Mouse (Mus musculus) CD4-positive, CD25-positive, alpha-beta regulatory T cell, adult 2 months (primary cell): ENCODE data around the gene Fbxo46.

Source experiments
- DNase-seq: peaks from one replicate; pipeline ENCODE4 v3.0.0-alpha.2; 2012; ENCODE audit warnings: low read depth, low spot score

Fbxo46 gene

GRCm38 (mm10) chr7:19093174-19093521 lies 26.5 kb upstream of the Fbxo46 start:
- DNase-seq, result peak; percentile 91

GRCm38 (mm10) chr7:19093537-19094385 lies 25.9 kb upstream of the Fbxo46 start:
- DNase-seq, result peak; percentile 92

GRCm38 (mm10) chr7:19094471-19094825 lies 25.2 kb upstream of the Fbxo46 start, which contains the start of gene Six5:
Gene Six5 (plus strand): TSS chr7:19094594.
- peak; percentile 71 for DNase-seq

GRCm38 (mm10) chr7:19094826-19095750 lies 24.6 kb upstream of the Fbxo46 start:
- DNase-seq, result peak; percentile 63

- no peak for DNase-seq
Measured at GRCm38 (mm10) chr7:19095751-19096110, 23.9 kb upstream of the Fbxo46 start.

- no peak for DNase-seq
Measured at GRCm38 (mm10) chr7:19096421-19096976, 23.2 kb upstream of the Fbxo46 start.

- DNase-seq, result no peak
Measured at GRCm38 (mm10) chr7:19097217-19097616, 22.4 kb upstream of the Fbxo46 start.

- no peak for DNase-seq
Measured at GRCm38 (mm10) chr7:19097863-19098262, 21.8 kb upstream of the Fbxo46 start.

GRCm38 (mm10) chr7:19098811-19099210 lies 20.8 kb upstream of the Fbxo46 start:
- no peak for DNase-seq

- no peak for DNase-seq
Measured at GRCm38 (mm10) chr7:19100290-19100689, 19.4 kb upstream of the Fbxo46 start.

- no peak for DNase-seq
Measured at GRCm38 (mm10) chr7:19103741-19104140, 15.9 kb upstream of the Fbxo46 start.

GRCm38 (mm10) chr7:19104486-19104885 lies 15.2 kb upstream of the Fbxo46 start:
- no peak for DNase-seq

- no peak for DNase-seq
Measured at GRCm38 (mm10) chr7:19107436-19107835, 12.2 kb upstream of the Fbxo46 start.

GRCm38 (mm10) chr7:19109565-19109964 lies 10.1 kb upstream of the Fbxo46 start:
- DNase-seq, result no peak

GRCm38 (mm10) chr7:19118028-19118771 lies 1.5 kb upstream of the Fbxo46 start, which contains the start of gene Gm4969:
Gene Gm4969 (minus strand): TSS chr7:19118368.
- peak; percentile 66 for DNase-seq

GRCm38 (mm10) chr7:19119083-19119482 lies 576 bp upstream of the Fbxo46 start:
- DNase-seq, result no peak

- no peak for DNase-seq
Measured at GRCm38 (mm10) chr7:19121686-19122085, 2.0 kb downstream of the Fbxo46 start.

- DNase-seq, result no peak
Measured at GRCm38 (mm10) chr7:19124713-19125112, 5.1 kb downstream of the Fbxo46 start.

GRCm38 (mm10) chr7:19127744-19128143 lies 8.1 kb downstream of the Fbxo46 start:
- DNase-seq, result no peak

- peak; percentile 60 for DNase-seq
Measured at GRCm38 (mm10) chr7:19129396-19129795, 9.7 kb downstream of the Fbxo46 start.

- DNase-seq, result peak; percentile 54
Measured at GRCm38 (mm10) chr7:19130657-19131056, 11.0 kb downstream of the Fbxo46 start.
